Mouse (Mus musculus) midbrain, postnatal 0 days (tissue): ENCODE measurements around the gene Inafm2. TPM values are rescaled to one million over a fixed set of nuclear protein-coding genes. Genes with fewer than 3 reads are reported as not detected.

Experiments used
- ATAC-seq: fragments of 200-750 bp; cut with Nextera tagmentation; 2 replicates; pipeline ENCODE4 v1.8.0; 2017; ENCODE audit warnings: moderate number of reproducible peaks, mild to moderate bottlenecking, moderate TSS enrichment, moderate library complexity; ENCODE audit not compliant: low FRiP score
- DNase-seq: peaks from one replicate; pipeline ENCODE4 v3.0.0-alpha.2; 2015; ENCODE audit warnings: low spot score
- H3K27ac ChIP-seq: fragments of 300-500 bp; sonication (generic); 2 replicates; pipeline ENCODE4 v1.5.1; 2014; ENCODE audit warnings: low read depth, mild to moderate bottlenecking, low read length, mixed read lengths
- H3K27me3 ChIP-seq: fragments of 300-500 bp; sonication (generic); 2 replicates; pipeline ENCODE4 v1.6.1; 2014; ENCODE audit warnings: low read length, control low read depth, mixed read lengths; ENCODE audit not compliant: insufficient read depth
- H3K36me3 ChIP-seq: fragments of 300-500 bp; sonication (generic); 2 replicates; pipeline ENCODE4 v1.6.1; 2014; ENCODE audit warnings: low read length, control low read depth, mixed read lengths; ENCODE audit not compliant: insufficient read depth
- H3K4me1 ChIP-seq: fragments of 300-500 bp; sonication (generic); 2 replicates; pipeline ENCODE4 v1.6.1; 2014; ENCODE audit warnings: mild to moderate bottlenecking, control low read depth, antibody characterized with exemption, low read length, mixed read lengths; ENCODE audit not compliant: insufficient read depth
- H3K4me2 ChIP-seq: fragments of 300-500 bp; sonication (generic); 2 replicates; pipeline ENCODE4 v1.6.1; 2014; ENCODE audit warnings: low read depth, mild to moderate bottlenecking, low read length, mixed read lengths; ENCODE audit not compliant: poor library complexity, severe bottlenecking
- H3K4me3 ChIP-seq: fragments of 300-500 bp; sonication (generic); 2 replicates; pipeline ENCODE4 v1.5.1; 2014; ENCODE audit warnings: low read depth, mild to moderate bottlenecking, low read length, moderate library complexity
- H3K9ac ChIP-seq: fragments of 300-500 bp; sonication (generic); replicated peaks from 2 replicates; pipeline ENCODE4 v1.6.1; 2014; ENCODE audit warnings: mild to moderate bottlenecking, low read length, moderate library complexity, mixed read lengths; ENCODE audit not compliant: poor library complexity, severe bottlenecking
- H3K9me3 ChIP-seq: fragments of 300-500 bp; sonication (generic); 2 replicates; pipeline ENCODE4 v1.6.1; 2016; ENCODE audit warnings: low read length, control low read depth
- CTCF ChIP-seq: IDR thresholded peaks from 2 replicates; pipeline ENCODE4 v1.5.1; 2016; ENCODE audit warnings: antibody characterized with exemption, mild to moderate bottlenecking
- WGBS: fragments of 180-500 bp; shearing (Covaris S2); extraction: QIAGEN DNeasy Blood & Tissue Kit; methylation state at CpG from one replicate; pipeline ENCODE4 v1.1.7; 2014; 5-methylcytosine and 5-hydroxymethylcytosine counted together
- polyA plus RNA-seq: library from polyadenylated mRNA; unstranded; fragments of >200 nt; fragmentation: Nextera tagmentation; extraction: Ambion mirVana; gene quantifications from 2 replicates; pipeline ENCODE4 v1.2.1, GENCODE M21; 2015
- total RNA-seq: library from RNA; depleted of rRNA; stranded (reverse); fragments of >200 nt; gene quantifications from 2 replicates; pipeline ENCODE4 v1.2.3, GENCODE M21; 2014

Gene Inafm2
- total and polyA plus RNA-seq, 2 experiments from 2014 or later, result 13.3 to 17.4 TPM

DNA sequence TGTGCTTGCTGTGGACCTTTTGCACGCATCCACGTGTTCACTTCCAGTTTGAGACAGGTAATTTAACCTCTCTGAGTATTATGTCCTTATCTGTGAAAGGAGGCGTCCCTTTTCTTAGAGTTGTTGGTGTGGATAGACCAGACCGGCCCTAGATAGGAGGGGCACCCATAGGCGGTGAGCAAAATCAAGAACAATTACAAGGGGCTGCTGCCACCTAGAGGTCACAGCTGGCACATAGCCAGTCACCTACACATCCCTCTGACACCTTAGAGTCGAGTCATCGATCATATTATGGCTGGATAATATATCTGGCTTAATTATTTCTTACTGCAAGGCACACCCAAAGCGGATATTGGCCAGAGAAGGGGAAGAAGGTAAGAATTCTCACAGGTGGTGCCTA, 14.3 kb downstream of the Inafm2 start:
- WGBS, result 15% methylated on average over 8 of the region's 8 CpGs

DNA sequence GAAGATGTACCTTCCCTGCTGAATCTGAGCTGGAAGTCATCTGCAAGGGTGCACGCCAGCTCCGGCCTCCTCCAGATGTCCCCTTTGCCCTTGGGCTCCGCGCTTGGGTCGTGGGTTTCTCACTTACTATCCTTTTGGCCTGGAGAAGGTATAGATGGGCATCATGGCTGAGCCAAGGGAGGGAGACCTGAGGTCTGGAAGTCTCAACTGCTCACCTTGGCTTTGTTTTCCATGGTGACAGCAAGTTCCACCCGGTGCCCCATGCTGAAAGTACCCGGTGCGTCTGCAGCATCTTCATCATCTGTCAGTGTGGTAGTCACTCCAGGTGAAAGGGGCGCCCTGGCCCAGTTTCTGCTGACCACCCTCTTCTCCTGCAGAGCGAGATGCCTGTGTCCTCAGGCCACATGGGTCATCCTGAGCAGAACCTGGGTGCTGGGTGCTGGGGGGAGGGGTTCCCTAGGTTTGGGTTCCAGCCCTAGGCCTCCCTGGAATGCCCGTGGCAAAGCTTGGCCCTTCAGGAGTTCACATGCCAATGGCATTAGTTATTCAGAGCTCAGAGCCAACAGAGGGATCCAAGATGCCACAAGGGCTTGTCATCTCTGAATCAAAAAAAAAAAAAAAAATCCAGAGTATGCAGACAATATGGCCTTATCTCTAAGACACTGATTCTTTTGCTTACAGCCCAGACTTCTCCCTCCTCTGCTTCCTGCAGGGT, 14.9 kb downstream of the Inafm2 start:
- no peak for ATAC-seq
- H3K4me1 ChIP-seq, result peaks cover 8% of the 10 kb centered on the region
- H3K27ac ChIP-seq, result no peak overlapping the region

More for the DNA sequence above, 14.3 kb downstream of the Inafm2 start:
- H3K27ac ChIP-seq, result no peak overlapping the region
- peak; percentile 67 for ATAC-seq
- no peaks in the 10 kb centered on the region for H3K36me3 ChIP-seq
- DNase-seq, result peak; percentile 88
- peak; percentile 89 for TF ChIP-seq CTCF
- no peak overlapping the region for H3K4me3 ChIP-seq
- no peak overlapping the region for H3K4me2 ChIP-seq
- no peaks in the 10 kb centered on the region for H3K27me3 ChIP-seq
- peaks cover 8% of the 10 kb centered on the region for H3K4me1 ChIP-seq
- H3K9ac ChIP-seq, result no peak overlapping the region
- no peaks in the 10 kb centered on the region for H3K9me3 ChIP-seq

DNA sequence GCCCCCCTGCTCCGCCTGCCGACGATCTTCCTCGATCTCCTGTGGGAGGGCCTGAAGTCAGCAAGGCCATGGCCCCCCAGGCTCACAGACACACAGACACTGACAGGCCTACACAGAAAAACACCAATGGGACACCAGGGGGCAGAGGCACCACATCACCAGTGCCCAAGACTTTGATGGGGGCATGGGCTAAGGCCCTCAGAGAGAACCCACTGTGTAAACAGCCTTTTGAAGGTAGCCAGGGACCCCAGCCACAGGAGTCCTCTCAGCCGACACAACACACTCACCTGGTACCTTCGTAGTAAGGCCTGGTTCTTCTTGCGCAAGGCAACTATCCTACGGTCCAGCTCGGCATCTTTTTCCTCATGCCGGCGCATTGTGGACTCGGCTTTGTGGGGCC, 15.8 kb downstream of the Inafm2 start:
- ATAC-seq (no peak), DNase-seq (no peak)
- peaks cover 8% of the 10 kb centered on the region for H3K4me1 ChIP-seq
- peak overlapping the region; percentile 39; the same call in 1 of the 2 replicates for H3K9ac ChIP-seq
- WGBS, result 83% methylated on average over 12 of the region's 12 CpGs
- H3K36me3 ChIP-seq, result no peaks in the 10 kb centered on the region
- H3K4me3 ChIP-seq, result no peak overlapping the region
- H3K27ac ChIP-seq, result no peak overlapping the region; the same call in 1 of the 2 replicates
- H3K9me3 ChIP-seq, result no peaks in the 10 kb centered on the region
- peak overlapping the region; percentile 33; the same call in 1 of the 2 replicates for H3K4me2 ChIP-seq
- TF ChIP-seq CTCF, result peak; percentile 57
- H3K27me3 ChIP-seq, result no peaks in the 10 kb centered on the region

More for the DNA sequence above, 14.9 kb downstream of the Inafm2 start:
- TF ChIP-seq CTCF, result no peak
- Histone ChIP-seq H3K36me3 (no peaks in the 10 kb centered on the region), H3K9me3 (no peaks in the 10 kb centered on the region), H3K4me2 (no peak overlapping the region), H3K9ac (no peak overlapping the region), H3K4me3 (no peak overlapping the region), H3K27me3 (no peaks in the 10 kb centered on the region)
- WGBS, result 85% methylated on average over 11 of the region's 11 CpGs
- no peak for DNase-seq

DNA sequence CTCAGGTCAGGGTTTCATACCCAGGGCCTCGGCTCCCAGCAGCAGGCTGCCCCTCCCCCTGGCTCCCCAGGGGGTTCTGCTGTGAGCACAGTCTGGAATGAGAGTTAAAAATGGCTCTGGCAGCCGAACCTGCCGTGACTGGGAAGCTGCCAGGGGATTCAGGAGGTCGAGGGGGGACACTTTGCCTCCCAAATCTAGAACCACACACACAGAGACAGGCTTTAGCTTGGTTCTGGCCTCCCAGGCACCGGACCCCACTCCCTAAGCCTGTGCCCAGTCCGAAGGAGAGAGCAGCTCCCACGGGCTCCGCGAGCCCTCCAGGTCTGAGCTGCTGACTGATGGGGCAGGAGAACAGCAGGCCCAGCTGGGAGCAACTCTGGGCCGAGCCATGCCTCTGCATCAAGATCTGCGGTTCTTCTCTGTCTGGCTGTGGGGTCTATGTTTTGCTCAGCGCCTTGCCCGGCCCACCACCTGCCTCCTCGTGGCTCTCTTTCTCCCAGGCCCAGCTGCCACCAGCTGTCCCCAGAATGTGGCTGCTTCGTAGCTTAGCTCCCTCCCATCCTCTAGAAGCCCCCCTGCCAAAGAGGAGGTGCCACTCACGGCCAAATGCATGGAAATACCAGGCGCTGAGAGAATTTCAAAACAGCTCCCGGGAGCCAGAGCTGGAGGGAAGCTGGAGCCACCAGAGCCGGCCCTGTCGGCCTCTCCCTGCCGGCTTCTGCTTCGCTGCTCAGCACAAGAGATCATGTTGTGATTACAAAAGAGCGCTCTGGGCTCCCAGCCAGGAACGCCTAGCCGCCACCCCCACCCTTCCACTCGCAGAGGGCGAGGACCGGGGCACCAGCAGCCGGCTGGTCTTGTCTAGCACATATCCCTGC, 16.6 kb downstream of the Inafm2 start, which contains the start of gene Ccdc9b:
Gene Ccdc9b (minus strand): TSS at position 756 of the 878 bp plus-strand sequence.
- Histone ChIP-seq H3K4me1 (peaks cover 8% of the 10 kb centered on the region), H3K9ac (peak within 1 kb of the TSS; percentile 39), H3K36me3 (no peaks in the 10 kb centered on the region), H3K9me3 (no peaks in the 10 kb centered on the region), H3K27ac (peak within 1 kb of the TSS; percentile 74), H3K4me3 (no peak within 1 kb of the TSS; the same call in 1 of the 2 replicates), H3K4me2 (peak within 1 kb of the TSS; percentile 33), H3K27me3 (no peaks in the 10 kb centered on the region)
- TF ChIP-seq CTCF, result no peak
- DNase-seq (peak; percentile 89), ATAC-seq (peak; percentile 47)
- 8% methylated on average over 29 of the region's 29 CpGs for WGBS

DNA sequence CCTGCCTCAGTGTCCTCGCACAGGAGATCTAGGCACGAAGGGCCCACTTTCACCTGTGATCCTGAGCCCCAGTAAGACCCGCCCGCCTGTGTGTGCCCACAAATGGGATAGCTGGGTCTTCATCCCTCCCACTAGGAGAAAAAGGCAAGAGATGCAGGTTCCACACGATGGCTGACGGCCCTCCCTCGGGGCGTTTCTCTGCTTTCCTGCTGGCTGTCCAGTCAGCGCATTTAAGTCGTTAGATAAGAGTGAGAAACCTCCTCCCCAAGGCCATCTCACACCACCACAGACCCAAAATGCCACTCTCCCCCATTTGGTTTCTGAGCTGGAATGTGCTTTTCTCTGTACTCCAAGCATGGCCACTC, 17.2 kb downstream of the Inafm2 start:
- no peak for DNase-seq
- TF ChIP-seq CTCF, result no peak
- WGBS, result 15% methylated on average over 10 of the region's 10 CpGs
- no peaks in the 10 kb centered on the region for H3K9me3 ChIP-seq
- H3K4me3 ChIP-seq, result no peak overlapping the region
- no peaks in the 10 kb centered on the region for H3K27me3 ChIP-seq
- no peak overlapping the region for H3K9ac ChIP-seq
- ATAC-seq, result no peak
- peaks cover 8% of the 10 kb centered on the region for H3K4me1 ChIP-seq
- H3K27ac ChIP-seq, result 0 out of 2 replicates have a peak overlapping the region, but pooled peaks have one; percentile 74
- no peaks in the 10 kb centered on the region for H3K36me3 ChIP-seq
- no peak overlapping the region for H3K4me2 ChIP-seq
